Mouse (Mus musculus): ENCODE measurements around the gene Metrn. TPM values are rescaled to one million over a fixed set of nuclear protein-coding genes. Genes with fewer than 3 reads are reported as not detected.

Gene Metrn
- polyA plus RNA-seq, 1 experiment from 2014 or later: 5.8 TPM

- no peaks in the 10 kb centered on the region for H3K36me3 ChIP-seq (ENCODE audit: control insufficient read depth, insufficient read depth, low read length)
- peak overlapping the region; percentile 14 for H3K4me3 ChIP-seq (replicated peaks; ENCODE audit: low read depth, low read length)
- H3K4me1 ChIP-seq (ENCODE audit: control insufficient read depth, insufficient read depth, low read length): peaks cover 24% of the 10 kb centered on the region
- H3K9me3 ChIP-seq (ENCODE audit: control insufficient read depth, low read length): no peaks in the 10 kb centered on the region
- peak overlapping the region; percentile 49 for H3K4me2 ChIP-seq (ENCODE audit: low read length)
- peak; percentile 87 for ATAC-seq (ENCODE audit: low FRiP score, low TSS enrichment)
- peak overlapping the region; percentile 96 for H3K27ac ChIP-seq (replicated peaks; ENCODE audit: low read depth, low read length)
- peak; percentile 90 for DNase-seq
- 6% methylated on average over 10 of the region's 10 CpGs for WGBS
- no peaks in the 10 kb centered on the region for H3K27me3 ChIP-seq (ENCODE audit: control insufficient read depth, insufficient read depth, low read length)
- H3K9ac ChIP-seq (replicated peaks; ENCODE audit: low read length): peak overlapping the region; percentile 51
Observed at GRCm38 (mm10) chr17:25802825-25803517, 6.0 kb upstream of the Metrn start.

- no peaks in the 10 kb centered on the region for H3K9me3 ChIP-seq (ENCODE audit: control insufficient read depth, low read length)
- no peak overlapping the region for H3K9ac ChIP-seq (replicated peaks; ENCODE audit: low read length)
- H3K4me3 ChIP-seq (replicated peaks; ENCODE audit: low read depth, low read length): no peak overlapping the region
- H3K4me2 ChIP-seq (ENCODE audit: low read length): no peak overlapping the region
- DNase-seq (peak; percentile 90), ATAC-seq (ENCODE audit: low FRiP score, low TSS enrichment) (no peak)
- H3K27me3 ChIP-seq (ENCODE audit: control insufficient read depth, insufficient read depth, low read length): no peaks in the 10 kb centered on the region
- peaks cover 31% of the 10 kb centered on the region for H3K4me1 ChIP-seq (ENCODE audit: control insufficient read depth, insufficient read depth, low read length)
- no peaks in the 10 kb centered on the region for H3K36me3 ChIP-seq (ENCODE audit: control insufficient read depth, insufficient read depth, low read length)
- 6% methylated on average over 6 of the region's 6 CpGs for WGBS
- H3K27ac ChIP-seq (replicated peaks; ENCODE audit: low read depth, low read length): no peak overlapping the region
Observed at GRCm38 (mm10) chr17:25801029-25801428, 4.1 kb upstream of the Metrn start.

- Histone ChIP-seq H3K27me3 (ENCODE audit: control insufficient read depth, insufficient read depth, low read length) (no peaks in the 10 kb centered on the region), H3K9ac (replicated peaks; ENCODE audit: low read length) (peak overlapping the region; percentile 44; the same call in 1 of the 2 replicates), H3K9me3 (ENCODE audit: control insufficient read depth, low read length) (no peaks in the 10 kb centered on the region), H3K4me3 (replicated peaks; ENCODE audit: low read depth, low read length) (peak overlapping the region; percentile 46), H3K36me3 (ENCODE audit: control insufficient read depth, insufficient read depth, low read length) (no peaks in the 10 kb centered on the region), H3K27ac (replicated peaks; ENCODE audit: low read depth, low read length) (0 out of 2 replicates have a peak overlapping the region, but pooled peaks have one; percentile 2), H3K4me1 (ENCODE audit: control insufficient read depth, insufficient read depth, low read length) (peaks cover 37% of the 10 kb centered on the region), H3K4me2 (ENCODE audit: low read length) (peak overlapping the region; percentile 76)
- ATAC-seq (ENCODE audit: low FRiP score, low TSS enrichment): no peak
- no peak for DNase-seq
- WGBS: under 1% methylated on average over 37 of the region's 37 CpGs
Observed at GRCm38 (mm10) chr17:25796211-25796771, 645 bp downstream of the Metrn start.

- Histone ChIP-seq H3K4me3 (replicated peaks; ENCODE audit: low read depth, low read length) (peak within 1 kb of the TSS; percentile 46), H3K9me3 (ENCODE audit: control insufficient read depth, low read length) (no peaks in the 10 kb centered on the region), H3K36me3 (ENCODE audit: control insufficient read depth, insufficient read depth, low read length) (no peaks in the 10 kb centered on the region), H3K27me3 (ENCODE audit: control insufficient read depth, insufficient read depth, low read length) (no peaks in the 10 kb centered on the region), H3K4me2 (ENCODE audit: low read length) (peak within 1 kb of the TSS; percentile 76), H3K27ac (replicated peaks; ENCODE audit: low read depth, low read length) (0 out of 2 replicates have a peak within 1 kb of the TSS, but pooled peaks have one; percentile 2), H3K4me1 (ENCODE audit: control insufficient read depth, insufficient read depth, low read length) (peaks cover 43% of the 10 kb centered on the region), H3K9ac (replicated peaks; ENCODE audit: low read length) (peak within 1 kb of the TSS; percentile 44; the same call in 1 of the 2 replicates)
- DNase-seq (no peak), ATAC-seq (ENCODE audit: low FRiP score, low TSS enrichment) (no peak)
- WGBS: 3% methylated on average over 6 of the region's 6 CpGs
Observed at GRCm38 (mm10) chr17:25795609-25796092, 1.3 kb downstream of the Metrn start, which contains the start of gene AC134908.4. TSS of gene AC134908.4 (minus strand) at chr17:25795659.

- DNase-seq (no peak), ATAC-seq (ENCODE audit: low FRiP score, low TSS enrichment) (no peak)
- no peak overlapping the region; the same call in 1 of the 2 replicates for H3K9ac ChIP-seq (replicated peaks; ENCODE audit: low read length)
- H3K4me3 ChIP-seq (replicated peaks; ENCODE audit: low read depth, low read length): peak overlapping the region; percentile 46
- no peaks in the 10 kb centered on the region for H3K9me3 ChIP-seq (ENCODE audit: control insufficient read depth, low read length)
- 0 out of 2 replicates have a peak, but pooled peaks cover under 1% of the 10 kb centered on the region for H3K36me3 ChIP-seq (ENCODE audit: control insufficient read depth, insufficient read depth, low read length)
- H3K4me1 ChIP-seq (ENCODE audit: control insufficient read depth, insufficient read depth, low read length): peaks cover 46% of the 10 kb centered on the region
- no peak overlapping the region for H3K27ac ChIP-seq (replicated peaks; ENCODE audit: low read depth, low read length)
- peak overlapping the region; percentile 76 for H3K4me2 ChIP-seq (ENCODE audit: low read length)
- 37% methylated on average over 17 of the region's 17 CpGs for WGBS
- no peaks in the 10 kb centered on the region for H3K27me3 ChIP-seq (ENCODE audit: control insufficient read depth, insufficient read depth, low read length)
Observed at GRCm38 (mm10) chr17:25794998-25795397, 1.9 kb downstream of the Metrn start.

GRCm38 (mm10) chr17:25794197-25794596 is 2.7 kb downstream of the Metrn start:
- no peak for ATAC-seq (ENCODE audit: low FRiP score, low TSS enrichment)
- Histone ChIP-seq H3K9ac (replicated peaks; ENCODE audit: low read length) (no peak overlapping the region), H3K9me3 (ENCODE audit: control insufficient read depth, low read length) (no peaks in the 10 kb centered on the region), H3K4me1 (ENCODE audit: control insufficient read depth, insufficient read depth, low read length) (peaks cover 46% of the 10 kb centered on the region), H3K4me2 (ENCODE audit: low read length) (peak overlapping the region; percentile 76), H3K36me3 (ENCODE audit: control insufficient read depth, insufficient read depth, low read length) (peaks cover 8% of the 10 kb centered on the region), H3K4me3 (replicated peaks; ENCODE audit: low read depth, low read length) (no peak overlapping the region), H3K27me3 (ENCODE audit: control insufficient read depth, insufficient read depth, low read length) (no peaks in the 10 kb centered on the region), H3K27ac (replicated peaks; ENCODE audit: low read depth, low read length) (peak overlapping the region; percentile 55; the same call in 1 of the 2 replicates)
- peak; percentile 54 for DNase-seq
- 8% methylated on average over 13 of the region's 13 CpGs for whole genome bisulfite sequencing

GRCm38 (mm10) chr17:25792615-25793014 is 4.3 kb downstream of the Metrn start, which contains the start of gene Fam173a:
TSS of gene Fam173a (minus strand) at chr17:25792901.
- peak within 1 kb of the TSS; percentile 91 for H3K4me2 ChIP-seq (ENCODE audit: low read length)
- WGBS: under 1% methylated on average over 14 of the region's 14 CpGs
- peak within 1 kb of the TSS; percentile 73 for H3K4me3 ChIP-seq (replicated peaks; ENCODE audit: low read depth, low read length)
- ATAC-seq (ENCODE audit: low FRiP score, low TSS enrichment) (peak; percentile 24; the same call in 1 of the 2 replicates), DNase-seq (peak; percentile 73)
- H3K36me3 ChIP-seq (ENCODE audit: control insufficient read depth, insufficient read depth, low read length): peaks cover 13% of the 10 kb centered on the region
- peak within 1 kb of the TSS; percentile 91 for H3K27ac ChIP-seq (replicated peaks; ENCODE audit: low read depth, low read length)
- peaks cover 46% of the 10 kb centered on the region for H3K4me1 ChIP-seq (ENCODE audit: control insufficient read depth, insufficient read depth, low read length)
- H3K9ac ChIP-seq (replicated peaks; ENCODE audit: low read length): peak within 1 kb of the TSS; percentile 76
- H3K9me3 ChIP-seq (ENCODE audit: control insufficient read depth, low read length): no peaks in the 10 kb centered on the region
- H3K27me3 ChIP-seq (ENCODE audit: control insufficient read depth, insufficient read depth, low read length): no peaks in the 10 kb centered on the region

GRCm38 (mm10) chr17:25791843-25792527 is 5.0 kb downstream of the Metrn start:
- ATAC-seq (ENCODE audit: low FRiP score, low TSS enrichment) (peak; percentile 62), DNase-seq (peak; percentile 92)
- Histone ChIP-seq H3K4me2 (ENCODE audit: low read length) (peak overlapping the region; percentile 91), H3K27me3 (ENCODE audit: control insufficient read depth, insufficient read depth, low read length) (no peaks in the 10 kb centered on the region), H3K4me3 (replicated peaks; ENCODE audit: low read depth, low read length) (peak overlapping the region; percentile 73), H3K27ac (replicated peaks; ENCODE audit: low read depth, low read length) (peak overlapping the region; percentile 91), H3K9ac (replicated peaks; ENCODE audit: low read length) (peak overlapping the region; percentile 76), H3K4me1 (ENCODE audit: control insufficient read depth, insufficient read depth, low read length) (peaks cover 45% of the 10 kb centered on the region), H3K36me3 (ENCODE audit: control insufficient read depth, insufficient read depth, low read length) (peaks cover 13% of the 10 kb centered on the region), H3K9me3 (ENCODE audit: control insufficient read depth, low read length) (no peaks in the 10 kb centered on the region)
- under 1% methylated on average over 45 of the region's 45 CpGs for WGBS

All from midbrain, embryonic 14.5 days (tissue).